Mouse (Mus musculus) olfactory bulb, adult 2 months (tissue): Measurements from ENCODE around the gene Rora.

ENCODE experiments used
- CTCF ChIP-seq: fragments of 200-500 bp; IDR thresholded peaks from 2 replicates; pipeline ENCODE4 v1.5.1; 2012; ENCODE audit warnings: low read depth, mild to moderate bottlenecking, low read length, moderate library complexity; ENCODE audit not compliant: insufficient read depth
- POLR2A ChIP-seq: fragments of 200-500 bp; IDR thresholded peaks from 2 replicates; pipeline ENCODE4 v1.6.1; 2012; ENCODE audit warnings: mild to moderate bottlenecking, low read depth, low read length, moderate library complexity; ENCODE audit not compliant: insufficient read depth

- TF ChIP-seq CTCF, result no peak
- TF ChIP-seq POLR2A, result no peak
Observed at GRCm38 (mm10) chr9:68916741-68917140, 263.2 kb downstream of the Rora start.
